Mouse (Mus musculus) lung, adult 2 months (tissue): Measurements from ENCODE around the gene Dnaja3. TPM values are rescaled to one million over a fixed set of nuclear protein-coding genes. Genes with fewer than 3 reads are reported as not detected.
A peak's percentile ranks its signal among the peaks of the same experiment; 100 is the strongest.
"Not testable (repeated sequence)": the region's sequence is repeated elsewhere in the genome, so short reads cannot be mapped to it uniquely, and the experiment has no call there.

ENCODE experiments used
- DNase-seq: peaks from one replicate; pipeline ENCODE4 v3.0.0; 2022
- H3K4me1 ChIP-seq: fragments of 200-500 bp; 2 replicates; pipeline ENCODE4 v1.6.1; 2011; ENCODE audit warnings: low read length; ENCODE audit not compliant: control insufficient read depth, insufficient read depth
- H3K4me3 ChIP-seq: fragments of 200-500 bp; replicated peaks from 2 replicates; pipeline ENCODE3; 2011; ENCODE audit warnings: low read depth, mild to moderate bottlenecking, control low read depth, low read length; ENCODE audit errors: extremely low read depth
- CTCF ChIP-seq: fragments of 200-500 bp; IDR thresholded peaks from 2 replicates; pipeline ENCODE4 v1.5.1; 2011; ENCODE audit warnings: mild to moderate bottlenecking, low read length, control low read depth; ENCODE audit not compliant: insufficient read depth
- POLR2A ChIP-seq: fragments of 200-500 bp; IDR thresholded peaks from 2 replicates; pipeline ENCODE4 v1.6.1; 2011; ENCODE audit warnings: low read depth, mild to moderate bottlenecking, control low read depth, low read length, borderline replicate concordance; ENCODE audit errors: extremely low read depth
- WGBS: fragments of 180-500 bp; shearing (Covaris S2); methylation state at CpG from one replicate; pipeline ENCODE4 v1.1.7; 2018; 5-methylcytosine and 5-hydroxymethylcytosine counted together
- polyA plus RNA-seq: library from polyadenylated mRNA; depleted of rRNA; stranded (reverse); fragments of >200 nt; gene quantifications from 2 replicates; pipeline ENCODE4 v1.2.3, GENCODE M21; 2012; rRNA removed

Gene Dnaja3
- polyA plus RNA-seq, 1 experiment = 21.2 TPM

DNA sequence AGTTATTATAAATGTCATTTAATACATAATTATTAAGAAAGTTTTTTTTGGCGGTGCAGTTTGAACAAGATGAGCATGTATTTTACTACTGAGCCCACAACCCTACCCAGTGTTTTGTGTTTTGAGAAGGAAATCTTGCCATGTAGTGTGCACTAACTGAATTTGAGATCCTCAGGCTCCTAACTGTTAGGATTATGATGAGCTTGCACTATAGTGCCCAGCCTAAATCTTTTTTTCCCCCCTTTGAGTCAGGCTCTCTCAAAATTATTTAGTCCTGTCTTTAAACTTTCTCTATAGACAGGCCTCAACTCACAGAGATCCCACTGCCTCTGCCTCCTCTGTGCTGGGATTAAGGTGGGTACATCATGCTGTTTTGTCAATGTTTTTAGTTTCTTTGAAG, 87.7 kb downstream of the Dnaja3 start:
- TF ChIP-seq CTCF (no peak), POLR2A (no peak)
- WGBS = 83% methylated on average over 1 of the region's 1 CpGs
- DNase-seq = no peak
- Histone ChIP-seq H3K4me1 (peaks cover 11% of the 10 kb centered on the region), H3K4me3 (no peak overlapping the region)

DNA sequence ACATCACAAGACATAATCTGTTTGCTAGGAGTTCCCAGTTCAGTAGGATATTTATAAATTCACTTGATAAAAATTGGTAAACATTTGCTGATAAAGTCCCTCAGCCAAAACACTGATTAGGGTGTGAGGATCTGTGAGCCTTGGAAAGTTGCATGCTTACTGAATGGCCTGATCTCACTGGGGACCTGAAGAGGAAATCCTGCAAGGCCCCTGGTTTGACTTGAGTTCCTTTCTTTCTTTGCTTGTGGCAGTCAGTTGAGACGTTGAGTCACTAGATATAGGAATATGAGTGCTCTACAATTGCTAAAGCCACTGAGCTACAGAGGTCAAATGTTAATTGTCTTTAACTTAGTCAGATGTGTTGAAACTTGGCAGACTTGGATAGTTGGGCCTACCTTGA, 88.2 kb downstream of the Dnaja3 start:
- Histone ChIP-seq H3K4me3 (no peak overlapping the region), H3K4me1 (peaks cover 11% of the 10 kb centered on the region)
- WGBS = 22% methylated on average over 1 of the region's 1 CpGs
- no peak for TF ChIP-seq POLR2A
- no peak for TF ChIP-seq CTCF
- DNase-seq = no peak

DNA sequence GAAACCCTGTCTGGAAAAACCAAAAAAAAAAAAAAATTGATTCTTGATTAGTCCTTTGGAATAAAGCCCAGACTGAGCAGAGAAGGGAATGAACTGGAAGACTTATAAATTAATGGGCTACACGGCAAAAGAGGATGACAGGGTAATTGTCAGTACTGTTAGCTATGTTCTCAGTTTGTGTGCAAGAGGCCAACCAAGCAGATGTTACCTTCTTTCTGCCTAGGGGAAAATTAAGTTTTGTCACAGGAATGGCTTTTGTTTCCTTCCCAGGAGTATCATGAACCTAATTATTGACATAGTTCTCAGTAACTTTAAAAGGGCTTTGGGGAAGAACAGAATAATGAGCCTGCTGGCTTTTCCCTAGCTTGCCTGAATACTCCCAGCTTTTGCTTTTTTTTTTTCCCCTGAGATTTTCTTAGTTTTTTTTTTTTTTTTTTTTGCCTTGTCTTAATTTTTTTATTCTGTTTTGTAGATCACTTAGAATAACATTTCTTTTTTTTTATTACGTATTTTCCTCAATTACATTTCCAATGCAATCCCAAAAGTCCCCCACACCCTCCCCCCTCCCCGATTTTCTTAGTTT, 91.1 kb downstream of the Dnaja3 start:
- 68% methylated on average over 3 of the region's 3 CpGs for WGBS
- no peak overlapping the region for H3K4me3 ChIP-seq
- TF ChIP-seq CTCF = no peak
- TF ChIP-seq POLR2A = no peak
- DNase-seq = no peak
- H3K4me1 ChIP-seq = peaks cover 11% of the 10 kb centered on the region

DNA sequence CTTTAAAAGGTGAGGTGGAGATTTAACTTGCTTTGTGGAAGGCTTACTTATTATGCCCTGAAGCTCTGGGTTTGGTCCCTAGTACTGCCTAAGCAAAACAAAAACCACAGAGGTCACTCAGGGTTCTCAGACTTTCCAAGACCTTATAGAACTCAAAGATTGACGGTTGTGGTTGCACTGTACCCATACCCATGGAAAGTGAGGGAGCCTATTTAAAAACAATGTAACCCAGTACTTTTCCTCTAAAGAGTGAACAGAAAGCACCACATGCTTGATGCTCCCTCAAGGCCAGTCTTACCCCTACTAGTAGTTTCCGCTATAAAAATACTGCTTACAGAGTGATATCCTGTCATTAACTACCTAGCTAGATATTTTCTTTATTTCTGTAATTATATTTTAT, 96.5 kb downstream of the Dnaja3 start:
- TF ChIP-seq POLR2A (no peak), CTCF (no peak)
- Histone ChIP-seq H3K4me3 (no peak overlapping the region), H3K4me1 (peaks cover 6% of the 10 kb centered on the region)
- WGBS = 67% methylated on average over 2 of the region's 2 CpGs
- no peak for DNase-seq

DNA sequence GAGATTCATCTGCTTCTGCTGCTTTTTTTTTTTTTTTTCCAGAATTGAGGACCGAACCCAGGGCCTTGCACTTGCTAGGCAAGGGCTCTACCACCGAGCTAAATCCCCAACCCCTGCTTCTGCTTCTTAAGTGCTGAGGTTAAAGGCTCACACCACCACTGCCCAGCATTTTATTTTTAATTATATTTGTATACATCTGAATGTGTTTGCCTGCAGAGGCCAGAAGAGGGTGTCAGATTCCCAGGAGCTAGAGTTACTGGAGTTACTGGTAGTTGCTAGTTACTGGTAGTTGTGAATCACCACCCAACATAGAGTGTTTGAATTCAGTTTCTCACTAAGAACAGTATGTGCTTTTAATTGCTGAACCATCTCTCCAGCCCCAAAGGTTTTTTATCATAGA, 100.2 kb downstream of the Dnaja3 start:
- 76% methylated on average over 2 of the region's 2 CpGs for WGBS
- TF ChIP-seq POLR2A (no peak), CTCF (no peak)
- DNase-seq = no peak

DNA sequence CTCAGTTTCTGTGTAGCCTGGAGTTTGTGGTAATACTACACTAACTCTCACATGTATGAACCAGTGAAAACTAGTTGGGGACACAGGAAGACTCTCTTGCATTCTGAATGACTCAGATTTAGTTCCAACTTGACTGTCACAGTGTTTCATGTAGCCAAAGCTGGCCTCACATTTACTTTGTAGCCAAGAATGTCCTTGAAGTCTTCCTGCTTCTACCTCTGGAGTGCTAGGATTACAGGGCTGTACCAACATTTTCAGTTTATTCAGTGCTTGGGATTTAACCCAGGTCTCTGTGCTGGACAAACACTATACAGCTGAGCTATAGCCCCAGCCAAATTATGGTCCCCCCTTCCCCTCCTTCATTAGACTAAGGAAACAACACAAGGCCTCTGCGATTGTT, 102.4 kb downstream of the Dnaja3 start:
- TF ChIP-seq POLR2A = no peak
- TF ChIP-seq CTCF = no peak
- DNase-seq = no peak
- Histone ChIP-seq H3K4me1 (peaks cover 7% of the 10 kb centered on the region), H3K4me3 (no peak overlapping the region)
- 62% methylated on average over 1 of the region's 1 CpGs for WGBS

More for the DNA sequence above, 100.2 kb downstream of the Dnaja3 start:
- Histone ChIP-seq H3K4me1 (peaks cover 7% of the 10 kb centered on the region), H3K4me3 (no peak overlapping the region)

DNA sequence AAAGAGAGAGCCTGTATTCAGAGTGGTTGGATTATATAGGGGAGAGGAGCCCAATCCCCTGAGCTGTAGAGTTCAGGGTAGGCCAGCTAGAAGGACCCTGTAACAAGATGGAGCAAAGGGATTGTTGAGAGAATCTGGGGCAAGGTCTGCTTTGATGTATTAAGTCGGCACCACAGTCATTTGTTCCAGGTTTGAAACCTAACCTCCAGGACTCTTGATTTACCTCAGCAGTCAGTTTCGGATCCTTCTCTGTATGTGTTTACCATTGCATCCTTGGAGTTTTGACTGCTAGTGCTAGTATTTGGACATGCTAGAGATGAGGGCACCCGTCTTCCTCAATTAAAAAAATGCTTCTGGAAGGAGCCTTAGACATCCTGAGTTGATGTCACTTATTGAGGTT, 112.4 kb downstream of the Dnaja3 start:
- Histone ChIP-seq H3K4me1 (peaks cover 5% of the 10 kb centered on the region; the same call in 1 of the 2 replicates), H3K4me3 (no peak overlapping the region)
- DNase-seq = no peak
- WGBS = 85% methylated on average over 3 of the region's 3 CpGs
- TF ChIP-seq CTCF = no peak
- no peak for TF ChIP-seq POLR2A

DNA sequence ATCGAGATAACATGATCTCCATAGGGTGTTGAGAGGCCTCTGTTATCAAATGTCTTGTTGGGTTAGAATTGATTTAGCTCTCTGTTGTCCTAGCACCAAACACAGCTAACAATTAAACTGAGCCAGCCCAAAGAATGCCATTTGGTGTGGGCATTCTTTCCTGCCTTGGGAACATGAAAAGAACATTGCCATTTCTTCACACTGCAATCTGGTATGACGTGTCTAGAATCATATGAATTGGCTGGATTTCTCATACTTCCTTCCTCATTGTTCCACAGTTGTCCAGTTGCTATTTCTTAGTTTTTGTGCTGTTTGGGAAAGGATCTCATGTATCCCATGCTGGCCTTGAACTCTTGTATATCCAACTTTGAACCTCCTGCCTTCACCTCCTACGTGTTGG, 114.3 kb downstream of the Dnaja3 start:
- no peak for DNase-seq
- 67% methylated on average over 3 of the region's 3 CpGs for WGBS
- Histone ChIP-seq H3K4me1 (peaks cover 5% of the 10 kb centered on the region; the same call in 1 of the 2 replicates), H3K4me3 (no peak overlapping the region)
- TF ChIP-seq CTCF (no peak), POLR2A (no peak)

DNA sequence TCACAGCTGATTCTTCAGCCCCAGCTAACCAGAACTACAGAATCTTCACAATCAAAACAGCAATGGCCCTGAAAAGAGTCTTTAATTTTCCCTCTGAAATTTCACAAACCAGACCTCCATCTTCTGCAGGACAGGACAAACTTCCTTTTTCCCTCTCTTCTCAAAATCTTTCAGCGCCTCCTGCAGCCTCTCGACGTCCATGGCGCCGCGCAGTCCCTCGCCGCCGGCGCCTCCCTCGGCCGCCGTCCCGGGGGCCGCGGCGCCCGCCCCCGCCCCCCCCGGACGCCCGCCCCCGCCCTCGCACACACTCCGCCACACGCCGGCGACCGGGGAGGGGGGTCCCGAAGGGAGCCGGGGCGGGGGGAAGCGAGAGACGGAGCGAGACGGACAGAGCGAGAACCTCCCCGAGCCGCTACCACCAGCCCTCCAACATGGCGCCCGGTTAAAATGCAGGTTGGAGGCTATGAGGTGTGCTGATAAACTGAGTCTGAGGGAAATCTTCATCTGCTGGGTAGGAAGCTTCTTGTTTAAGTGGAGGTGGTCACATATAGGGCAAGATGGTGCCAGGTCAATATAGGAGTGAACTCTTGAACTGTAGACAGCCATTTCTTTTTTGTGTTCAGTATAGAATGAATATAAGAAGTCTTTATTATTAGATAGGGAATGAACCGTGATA, 117.0 kb downstream of the Dnaja3 start:
- WGBS = 2% methylated on average over 41 of the region's 42 CpGs
- peak overlapping the region; percentile 44 for H3K4me3 ChIP-seq
- H3K4me1 ChIP-seq, DNase-seq: not testable (repeated sequence)

Other genes with a start within 250 kb of the Dnaja3 start
- 19.8 and 20.8 TPM in 2 replicates for gene Adcy9, start 219.5 kb upstream of the Dnaja3 start, polyA plus RNA-seq
- 3.6 and 12.6 TPM in 2 replicates for gene Srl, start 98.2 kb upstream of the Dnaja3 start, polyA plus RNA-seq
- 6.0 and 6.9 TPM in 2 replicates for gene Tfap4, start 80.1 kb upstream of the Dnaja3 start, polyA plus RNA-seq
- 66.5 and 76.4 TPM in 2 replicates for gene Glis2, start 45.3 kb upstream of the Dnaja3 start, polyA plus RNA-seq
- 8.4 and 12.3 TPM in 2 replicates for gene Pam16, start 15.0 kb upstream of the Dnaja3 start, polyA plus RNA-seq
- 86.4 and 91.1 TPM in 2 replicates for gene Vasn, start within 50 bp of the Dnaja3 start, polyA plus RNA-seq
- 60.6 and 60.9 TPM in 2 replicates for gene Coro7, start 39.8 kb downstream of the Dnaja3 start, polyA plus RNA-seq
- 4.4 and 5.2 TPM in 2 replicates for gene Nmral1, start 79.4 kb downstream of the Dnaja3 start, polyA plus RNA-seq
- 21.3 and 32.1 TPM in 2 replicates for gene Hmox2, start 86.4 kb downstream of the Dnaja3 start, polyA plus RNA-seq
- gene Cdip1, start 150.3 kb downstream of the Dnaja3 start, polyA plus RNA-seq = 76.7 and 93.0 TPM in 2 replicates
- gene 4930562C15Rik, start 195.4 kb downstream of the Dnaja3 start, polyA plus RNA-seq = 4.9 and 5.2 TPM in 2 replicates
- gene Ubald1, start 240.3 kb downstream of the Dnaja3 start, polyA plus RNA-seq = 62.1 and 69.5 TPM in 2 replicates
- 124 and 140 TPM in 2 replicates for gene Mgrn1, start 246.3 kb downstream of the Dnaja3 start, polyA plus RNA-seq